Mouse (Mus musculus) hindbrain, embryonic 12.5 days (tissue): ENCODE data around the gene Prpf40a. TPM values are rescaled to one million over a fixed set of nuclear protein-coding genes. Genes with fewer than 3 reads are reported as not detected.

Source experiments
- ATAC-seq: fragments of 200-750 bp; cut with Nextera tagmentation; 2 replicates; pipeline ENCODE4 v1.8.0; 2017; ENCODE audit warnings: moderate TSS enrichment; ENCODE audit not compliant: low FRiP score
- H3K27ac ChIP-seq: fragments of 300-500 bp; sonication (generic); 2 replicates; pipeline ENCODE4 v1.5.1; 2016; ENCODE audit warnings: mild to moderate bottlenecking
- H3K27me3 ChIP-seq: fragments of 300-500 bp; sonication (generic); 2 replicates; pipeline ENCODE4 v1.6.1; 2016; ENCODE audit warnings: mild to moderate bottlenecking
- H3K36me3 ChIP-seq: fragments of 300-500 bp; sonication (generic); 2 replicates; pipeline ENCODE4 v1.6.1; 2016; ENCODE audit warnings: mild to moderate bottlenecking
- H3K4me1 ChIP-seq: fragments of 300-500 bp; sonication (generic); 2 replicates; pipeline ENCODE4 v1.6.1; 2016
- H3K4me2 ChIP-seq: fragments of 300-500 bp; sonication (generic); replicated peaks from 2 replicates; pipeline ENCODE4 v1.6.1; 2016; ENCODE audit warnings: mild to moderate bottlenecking
- H3K4me3 ChIP-seq: fragments of 300-500 bp; sonication (generic); 2 replicates; pipeline ENCODE4 v1.5.1; 2016; ENCODE audit warnings: mild to moderate bottlenecking
- H3K9ac ChIP-seq: fragments of 300-500 bp; sonication (generic); 2 replicates; pipeline ENCODE4 v1.6.1; 2016; ENCODE audit warnings: mild to moderate bottlenecking, moderate library complexity
- H3K9me3 ChIP-seq: fragments of 300-500 bp; sonication (generic); replicated peaks from 2 replicates; pipeline ENCODE4 v1.6.1; 2016; ENCODE audit warnings: mild to moderate bottlenecking
- WGBS: fragments of 180-500 bp; shearing (Covaris S2); methylation state at CpG from one replicate; pipeline ENCODE4 v1.1.7; 2016; 5-methylcytosine and 5-hydroxymethylcytosine counted together
- polyA plus RNA-seq: library from polyadenylated mRNA; unstranded; fragments of >200 nt; fragmentation: Nextera tagmentation; extraction: Ambion mirVana; gene quantifications from 2 replicates; pipeline ENCODE4 v1.2.1, GENCODE M21; 2016

Gene Prpf40a
- polyA plus RNA-seq, 1 experiment from 2014 or later: 148 TPM

- Histone ChIP-seq H3K4me3 (no peak overlapping the region), H3K9ac (no peak overlapping the region), H3K9me3 (no peaks in the 10 kb centered on the region), H3K4me1 (no peaks in the 10 kb centered on the region), H3K4me2 (no peak overlapping the region), H3K36me3 (peaks cover 12% of the 10 kb centered on the region), H3K27me3 (no peaks in the 10 kb centered on the region), H3K27ac (no peak overlapping the region)
- no peak for ATAC-seq
These were observed 11.2 kb downstream of the Prpf40a start for GRCm38 (mm10) chr2:53179876-53180275.

DNA sequence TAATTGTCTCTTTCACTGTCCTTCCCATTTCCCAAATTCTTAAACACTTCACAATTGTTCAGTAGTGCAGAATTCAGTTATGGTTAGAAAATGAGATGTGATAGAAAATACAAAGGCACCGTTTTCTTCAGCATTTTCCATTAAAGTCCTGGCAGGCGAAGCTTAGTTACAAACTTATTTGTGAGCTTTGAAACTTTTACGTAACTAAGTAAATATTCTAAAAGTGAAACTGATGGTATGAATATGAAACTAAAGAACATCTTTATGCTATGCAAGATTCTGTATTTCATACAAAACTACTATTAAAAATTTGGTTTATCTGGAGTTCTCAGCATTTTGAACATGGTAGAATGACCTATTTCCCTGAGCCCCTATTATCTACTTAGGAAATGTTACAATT is 12.1 kb downstream of the Prpf40a start:
- 95% methylated on average over 3 of the region's 3 CpGs for WGBS
- no peak overlapping the region for H3K9ac ChIP-seq

DNA sequence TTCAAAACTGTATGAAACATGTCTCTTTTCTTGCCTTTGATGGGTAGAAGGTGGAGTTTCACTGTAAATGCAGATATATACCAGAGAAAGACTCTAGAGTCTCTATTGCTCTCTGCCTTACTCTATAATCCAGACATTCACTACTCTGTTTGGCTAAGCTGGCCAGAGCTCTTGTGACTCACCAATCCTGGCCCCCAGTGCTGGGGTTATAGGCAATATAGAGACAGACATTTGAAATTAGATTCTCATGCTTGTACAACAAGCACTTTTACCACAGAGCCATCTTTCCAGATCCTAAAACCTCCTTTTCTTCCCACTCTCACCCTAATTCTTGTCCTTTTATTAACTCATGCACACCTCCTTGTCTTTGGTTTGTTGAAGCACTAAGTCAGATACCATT is 17.1 kb downstream of the Prpf40a start:
- Histone ChIP-seq H3K27me3 (no peaks in the 10 kb centered on the region), H3K36me3 (peaks cover 18% of the 10 kb centered on the region), H3K4me3 (no peak overlapping the region), H3K9me3 (no peaks in the 10 kb centered on the region), H3K27ac (no peak overlapping the region), H3K4me1 (no peaks in the 10 kb centered on the region), H3K9ac (no peak overlapping the region), H3K4me2 (no peak overlapping the region)
- no peak for ATAC-seq

More for the DNA sequence above, 12.1 kb downstream of the Prpf40a start:
- no peaks in the 10 kb centered on the region for H3K27me3 ChIP-seq
- ATAC-seq: no peak
- H3K36me3 ChIP-seq: peaks cover 18% of the 10 kb centered on the region
- no peaks in the 10 kb centered on the region for H3K4me1 ChIP-seq
- no peak overlapping the region for H3K4me3 ChIP-seq
- H3K27ac ChIP-seq: no peak overlapping the region
- H3K4me2 ChIP-seq: no peak overlapping the region
- no peaks in the 10 kb centered on the region for H3K9me3 ChIP-seq

DNA sequence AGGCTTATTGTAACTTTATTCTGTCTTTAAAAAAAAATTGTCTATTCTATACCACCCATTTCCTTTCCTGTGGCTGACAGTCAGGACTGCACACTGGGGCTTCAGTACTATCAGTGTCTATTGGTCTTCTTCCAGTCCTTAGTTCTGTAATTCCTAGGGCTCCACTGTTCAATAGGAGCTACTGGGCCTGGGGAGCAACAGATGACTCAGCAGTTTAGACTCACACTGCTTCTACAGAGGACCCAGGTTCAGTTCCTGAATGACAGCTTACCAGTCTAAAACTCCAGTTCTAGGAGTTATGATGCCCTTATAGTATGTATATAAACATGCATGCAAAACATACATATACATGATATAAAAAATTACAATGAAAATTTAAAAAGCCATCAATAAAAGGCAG is 44.2 kb downstream of the Prpf40a start:
- H3K9ac ChIP-seq: no peak overlapping the region
- no peaks in the 10 kb centered on the region for H3K27me3 ChIP-seq
- no peaks in the 10 kb centered on the region for H3K9me3 ChIP-seq
- H3K36me3 ChIP-seq: peaks cover 33% of the 10 kb centered on the region
- H3K4me1 ChIP-seq: no peaks in the 10 kb centered on the region
- H3K4me2 ChIP-seq: no peak overlapping the region
- no peak for ATAC-seq
- H3K27ac ChIP-seq: no peak overlapping the region
- H3K4me3 ChIP-seq: no peak overlapping the region

DNA sequence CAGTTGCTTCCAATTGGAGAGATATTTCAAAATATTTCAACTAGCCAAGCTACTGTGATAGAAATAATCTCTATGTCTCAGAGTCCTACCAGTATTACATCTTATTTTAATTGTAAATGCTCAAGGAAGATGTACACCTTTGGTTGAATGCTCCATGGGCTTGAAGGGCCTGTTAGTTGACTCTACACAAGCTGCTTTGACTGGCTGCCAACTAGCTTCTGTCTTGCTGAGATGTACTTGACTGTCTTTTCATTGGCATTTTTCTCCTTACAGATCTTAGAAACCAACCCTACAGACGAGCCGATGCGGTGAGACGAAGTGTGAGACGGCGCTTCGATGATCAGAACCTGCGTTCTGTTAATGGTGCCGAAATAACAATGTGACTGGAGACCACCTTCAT is 59.5 kb downstream of the Prpf40a start:
- no peak overlapping the region for H3K4me3 ChIP-seq
- H3K9ac ChIP-seq: no peak overlapping the region
- no peak overlapping the region for H3K4me2 ChIP-seq
- no peaks in the 10 kb centered on the region for H3K27me3 ChIP-seq
- no peak overlapping the region for H3K27ac ChIP-seq
- no peaks in the 10 kb centered on the region for H3K4me1 ChIP-seq
- H3K9me3 ChIP-seq: no peaks in the 10 kb centered on the region
- 94% methylated on average over 9 of the region's 9 CpGs for WGBS
- H3K36me3 ChIP-seq: peaks cover 34% of the 10 kb centered on the region
- no peak for ATAC-seq

- ATAC-seq: no peak
- 92% methylated on average over 6 of the region's 6 CpGs for WGBS
- H3K36me3 ChIP-seq: peaks cover 47% of the 10 kb centered on the region
These were observed 62.0 kb downstream of the Prpf40a start for GRCm38 (mm10) chr2:53129070-53129469.

GRCm38 (mm10) chr2:53125998-53126397 is 65.1 kb downstream of the Prpf40a start:
- 88% methylated on average over 3 of the region's 3 CpGs for WGBS
- Histone ChIP-seq H3K4me1 (no peaks in the 10 kb centered on the region), H3K36me3 (peaks cover 52% of the 10 kb centered on the region), H3K4me3 (no peak overlapping the region), H3K9me3 (no peaks in the 10 kb centered on the region), H3K4me2 (no peak overlapping the region), H3K27me3 (no peaks in the 10 kb centered on the region), H3K9ac (no peak overlapping the region), H3K27ac (no peak overlapping the region)
- no peak for ATAC-seq

More at GRCm38 (mm10) chr2:53129070-53129469, 62.0 kb downstream of the Prpf40a start:
- H3K27me3 ChIP-seq: no peaks in the 10 kb centered on the region
- H3K4me1 ChIP-seq: no peaks in the 10 kb centered on the region
- H3K27ac ChIP-seq: no peak overlapping the region
- H3K9ac ChIP-seq: no peak overlapping the region
- H3K9me3 ChIP-seq: no peaks in the 10 kb centered on the region
- H3K4me2 ChIP-seq: no peak overlapping the region
- no peak overlapping the region for H3K4me3 ChIP-seq

DNA sequence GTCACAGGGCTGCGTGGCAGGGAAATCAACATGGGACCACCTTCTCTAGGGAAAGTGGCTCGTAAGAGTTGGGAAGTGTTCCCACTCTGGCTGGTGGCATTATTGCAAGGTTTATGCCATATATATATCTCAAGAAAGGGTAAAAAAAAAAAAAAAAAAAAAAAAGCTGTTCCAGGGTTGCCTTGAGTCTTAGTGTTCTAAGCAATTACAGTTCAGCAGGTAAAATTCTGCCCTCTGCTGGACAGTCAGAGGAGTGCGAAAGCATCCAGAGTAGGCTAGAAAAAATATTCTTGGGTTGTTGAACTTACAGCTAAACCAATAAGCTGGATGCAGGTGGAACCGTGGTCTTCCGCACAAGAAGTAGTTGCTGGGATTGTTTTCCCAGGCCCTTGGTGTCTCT is 69.3 kb downstream of the Prpf40a start:
- WGBS: 78% methylated on average over 5 of the region's 5 CpGs
- H3K27me3 ChIP-seq: no peaks in the 10 kb centered on the region
- no peak overlapping the region for H3K27ac ChIP-seq
- H3K9me3 ChIP-seq: no peaks in the 10 kb centered on the region
- no peak overlapping the region for H3K9ac ChIP-seq
- peaks cover 55% of the 10 kb centered on the region for H3K36me3 ChIP-seq
- no peaks in the 10 kb centered on the region for H3K4me1 ChIP-seq
- no peak overlapping the region for H3K4me2 ChIP-seq
- ATAC-seq: no peak
- H3K4me3 ChIP-seq: no peak overlapping the region

DNA sequence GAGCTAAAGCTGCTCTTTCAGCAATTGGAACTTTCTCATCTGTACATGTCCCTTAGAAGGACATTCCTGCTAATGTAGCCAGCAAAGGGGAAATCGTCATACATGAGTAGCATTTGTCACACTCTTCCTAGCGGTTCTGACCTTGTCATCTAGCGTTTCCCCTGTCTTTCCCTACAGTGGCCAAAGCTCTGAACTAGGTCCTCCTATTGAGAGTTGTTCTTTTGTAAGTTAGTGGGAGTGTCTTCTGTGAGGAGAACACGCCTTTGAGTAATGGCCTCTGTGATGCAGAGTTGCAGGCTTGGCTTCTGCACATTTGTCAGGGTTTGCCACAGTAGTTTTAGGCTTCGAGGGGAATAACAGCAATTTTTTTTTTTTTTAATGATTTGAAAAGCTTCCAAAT is 82.5 kb downstream of the Prpf40a start:
- H3K9me3 ChIP-seq: no peaks in the 10 kb centered on the region
- no peak overlapping the region for H3K4me3 ChIP-seq
- H3K36me3 ChIP-seq: peaks cover 60% of the 10 kb centered on the region
- H3K27ac ChIP-seq: no peak overlapping the region
- no peaks in the 10 kb centered on the region for H3K27me3 ChIP-seq
- H3K4me1 ChIP-seq: no peaks in the 10 kb centered on the region
- H3K9ac ChIP-seq: no peak overlapping the region
- 77% methylated on average over 5 of the region's 5 CpGs for WGBS
- ATAC-seq: no peak
- H3K4me2 ChIP-seq: no peak overlapping the region

DNA sequence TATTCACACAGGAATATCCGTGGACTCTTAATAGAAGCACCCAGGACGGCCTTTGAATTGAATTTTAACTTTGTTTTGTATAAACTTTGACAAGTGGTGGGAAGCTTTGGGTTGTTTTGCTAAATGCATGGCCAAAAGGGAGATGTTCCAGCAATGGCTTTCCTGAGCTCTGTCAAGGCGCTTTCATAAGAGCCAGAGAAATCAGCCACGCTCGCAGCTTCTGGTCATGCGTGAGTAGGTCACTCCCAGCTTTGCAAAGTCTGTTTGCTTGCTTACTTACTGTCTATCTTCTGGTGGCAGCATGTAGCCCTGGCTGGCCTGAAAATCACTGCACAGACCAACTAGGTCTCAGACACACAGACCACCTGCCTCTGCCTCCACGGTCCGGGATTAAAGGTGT is 84.6 kb downstream of the Prpf40a start:
- Histone ChIP-seq H3K27me3 (no peaks in the 10 kb centered on the region), H3K9me3 (no peaks in the 10 kb centered on the region), H3K4me2 (no peak overlapping the region), H3K27ac (no peak overlapping the region), H3K9ac (no peak overlapping the region), H3K36me3 (peaks cover 60% of the 10 kb centered on the region), H3K4me3 (no peak overlapping the region), H3K4me1 (no peaks in the 10 kb centered on the region)
- ATAC-seq: no peak
- 93% methylated on average over 8 of the region's 8 CpGs for WGBS

DNA sequence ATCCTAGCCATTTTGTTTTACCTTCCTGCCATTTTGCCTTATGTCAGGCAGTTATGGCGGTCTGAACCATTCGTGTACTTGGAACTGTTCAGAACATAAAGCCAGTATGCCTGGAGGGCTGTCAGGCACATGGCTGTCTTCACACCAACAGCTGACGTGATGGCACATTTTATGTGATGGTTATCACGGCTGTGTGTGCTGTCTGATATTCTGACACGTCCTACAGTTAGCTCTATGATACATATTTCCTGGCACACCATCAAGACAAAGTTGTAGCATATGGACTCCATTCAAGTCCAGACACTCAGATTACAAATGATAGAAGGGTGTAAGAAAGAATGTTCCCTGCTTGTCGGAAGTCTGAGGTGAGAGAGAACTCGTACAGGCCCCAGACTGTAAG is 85.0 kb downstream of the Prpf40a start:
- H3K4me3 ChIP-seq: no peak overlapping the region
- no peaks in the 10 kb centered on the region for H3K27me3 ChIP-seq
- H3K27ac ChIP-seq: no peak overlapping the region
- no peak overlapping the region for H3K4me2 ChIP-seq
- peaks cover 61% of the 10 kb centered on the region for H3K36me3 ChIP-seq
- H3K9ac ChIP-seq: no peak overlapping the region
- H3K4me1 ChIP-seq: no peaks in the 10 kb centered on the region
- WGBS: 87% methylated on average over 7 of the region's 7 CpGs
- H3K9me3 ChIP-seq: no peaks in the 10 kb centered on the region
- ATAC-seq: no peak

- H3K27ac ChIP-seq: no peak overlapping the region
- ATAC-seq: no peak
- H3K27me3 ChIP-seq: no peaks in the 10 kb centered on the region
- H3K4me1 ChIP-seq: no peaks in the 10 kb centered on the region
- 94% methylated on average over 10 of the region's 10 CpGs for WGBS
- H3K9ac ChIP-seq: no peak overlapping the region
- H3K36me3 ChIP-seq: peaks cover 58% of the 10 kb centered on the region
- no peak overlapping the region for H3K4me2 ChIP-seq
- no peak overlapping the region for H3K4me3 ChIP-seq
- no peaks in the 10 kb centered on the region for H3K9me3 ChIP-seq
These were observed 85.7 kb downstream of the Prpf40a start for GRCm38 (mm10) chr2:53105408-53105807.

DNA sequence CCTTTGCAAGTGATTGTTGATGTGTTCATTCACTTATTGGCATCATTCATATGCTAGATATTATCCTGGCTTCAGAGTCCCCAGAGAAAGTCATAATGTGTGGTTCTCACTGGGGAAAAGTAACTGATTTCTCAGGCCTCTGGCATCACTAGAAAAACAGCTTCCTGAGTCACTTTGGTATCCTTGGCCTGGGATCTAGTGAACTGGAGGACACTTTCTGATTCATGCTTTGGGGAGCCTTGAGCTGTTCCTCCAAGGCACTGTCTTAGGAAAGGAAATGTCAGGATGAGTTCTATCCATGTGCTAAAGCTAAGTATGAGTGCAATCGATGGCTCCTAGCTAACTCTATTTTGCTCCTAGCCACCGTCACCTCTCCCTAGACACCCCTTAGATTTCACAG is 88.2 kb downstream of the Prpf40a start:
- H3K27me3 ChIP-seq: no peaks in the 10 kb centered on the region
- H3K4me1 ChIP-seq: no peaks in the 10 kb centered on the region
- ATAC-seq: no peak
- no peak overlapping the region for H3K9ac ChIP-seq
- no peaks in the 10 kb centered on the region for H3K9me3 ChIP-seq
- H3K27ac ChIP-seq: no peak overlapping the region
- H3K4me3 ChIP-seq: no peak overlapping the region
- no peak overlapping the region for H3K4me2 ChIP-seq
- H3K36me3 ChIP-seq: peaks cover 47% of the 10 kb centered on the region
- WGBS: 93% methylated on average over 2 of the region's 2 CpGs
